Mouse (Mus musculus) limb, embryonic 11.5 days (tissue): Measurements from ENCODE around the gene Gm44511. TPM values are rescaled to one million over a fixed set of nuclear protein-coding genes. Genes with fewer than 3 reads are reported as not detected.
A peak's percentile ranks its signal among the peaks of the same experiment; 100 is the strongest.
"Not testable (repeated sequence)": the region's sequence is repeated elsewhere in the genome, so short reads cannot be mapped to it uniquely, and the experiment has no call there.

Source experiments
- ATAC-seq: fragments of 200-750 bp; cut with Nextera tagmentation; 2 replicates; pipeline ENCODE4 v1.8.0; 2017; ENCODE audit warnings: low read depth; ENCODE audit not compliant: insufficient number of reproducible peaks, low FRiP score, low TSS enrichment
- DNase-seq: peaks from one replicate; pipeline ENCODE4 v3.0.0-alpha.2; 2015; ENCODE audit warnings: low spot score
- H3K27ac ChIP-seq: fragments of 300-500 bp; sonication (generic); replicated peaks from 2 replicates; pipeline ENCODE4 v1.5.1; 2014; ENCODE audit warnings: low read depth, mild to moderate bottlenecking, low read length
- H3K27me3 ChIP-seq: fragments of 300-500 bp; sonication (generic); 2 replicates; pipeline ENCODE4 v1.6.1; 2014; ENCODE audit warnings: mild to moderate bottlenecking, low read length, mixed read lengths; ENCODE audit not compliant: control insufficient read depth, insufficient read depth
- H3K36me3 ChIP-seq: fragments of 300-500 bp; sonication (generic); 2 replicates; pipeline ENCODE4 v1.6.1; 2014; ENCODE audit warnings: mild to moderate bottlenecking, low read length, moderate library complexity, mixed read lengths; ENCODE audit not compliant: control insufficient read depth, insufficient read depth
- H3K4me1 ChIP-seq: fragments of 300-500 bp; sonication (generic); 2 replicates; pipeline ENCODE4 v1.6.1; 2014; ENCODE audit warnings: low read length, mixed read lengths; ENCODE audit not compliant: control insufficient read depth, insufficient read depth
- H3K4me2 ChIP-seq: fragments of 300-500 bp; sonication (generic); 2 replicates; pipeline ENCODE4 v1.6.1; 2014; ENCODE audit warnings: low read depth, mild to moderate bottlenecking, moderate library complexity; ENCODE audit not compliant: severe bottlenecking
- H3K4me3 ChIP-seq: fragments of 300-500 bp; sonication (generic); 2 replicates; pipeline ENCODE4 v1.5.1; 2014; ENCODE audit warnings: low read depth, low read length
- H3K9ac ChIP-seq: fragments of 300-500 bp; sonication (generic); 2 replicates; pipeline ENCODE4 v1.6.1; 2014; ENCODE audit warnings: mild to moderate bottlenecking, low read length
- H3K9me3 ChIP-seq: fragments of 300-500 bp; sonication (generic); 2 replicates; pipeline ENCODE4 v1.6.1; 2016; ENCODE audit warnings: low read length; ENCODE audit not compliant: control insufficient read depth
- WGBS: fragments of 180-500 bp; shearing (Covaris S2); extraction: QIAGEN DNeasy Blood & Tissue Kit; methylation state at CpG from one replicate; pipeline ENCODE4 v1.1.7; 2014; 5-methylcytosine and 5-hydroxymethylcytosine counted together
- polyA plus RNA-seq: library from polyadenylated mRNA; unstranded; fragments of >200 nt; fragmentation: Nextera tagmentation; extraction: Ambion mirVana; gene quantifications from 2 replicates; pipeline ENCODE4 v1.2.1, GENCODE M21; 2014

Gm44511 gene
- polyA plus RNA-seq, 1 experiment from 2014 or later = not detected

DNA sequence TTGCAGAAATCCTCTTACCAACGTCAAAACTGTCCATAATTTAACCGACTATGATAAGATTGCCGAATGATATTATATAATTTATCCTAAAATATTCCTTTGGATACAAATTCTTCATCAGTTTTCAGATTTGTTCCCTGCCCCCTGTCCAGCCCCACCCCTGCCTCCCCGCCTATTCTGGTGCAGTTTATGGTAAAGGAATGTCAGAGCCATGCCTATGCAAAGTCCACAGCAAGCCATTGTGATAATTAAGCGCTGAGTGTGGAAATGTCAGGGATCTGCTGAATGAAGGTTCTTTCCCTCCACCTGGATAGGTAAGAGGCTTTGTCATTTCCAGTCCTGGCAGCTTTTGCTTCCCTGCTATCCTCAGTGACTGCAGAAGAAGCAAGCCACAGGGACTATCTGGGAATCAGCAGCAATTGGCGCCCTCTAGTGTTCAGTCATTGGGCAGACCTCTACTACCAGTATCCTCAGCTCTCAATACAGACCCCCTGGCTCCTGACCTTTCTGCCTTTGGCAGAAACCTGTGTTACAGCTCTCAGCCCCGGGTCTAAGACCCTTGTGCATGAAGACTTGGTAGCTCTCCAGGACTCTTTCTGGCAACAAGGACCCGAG lies 72.4 kb downstream of the Gm44511 start:
- 38% methylated on average over 8 of the region's 8 CpGs for WGBS
- not testable (repeated sequence) for H3K4me2 ChIP-seq, H3K4me3 ChIP-seq

DNA sequence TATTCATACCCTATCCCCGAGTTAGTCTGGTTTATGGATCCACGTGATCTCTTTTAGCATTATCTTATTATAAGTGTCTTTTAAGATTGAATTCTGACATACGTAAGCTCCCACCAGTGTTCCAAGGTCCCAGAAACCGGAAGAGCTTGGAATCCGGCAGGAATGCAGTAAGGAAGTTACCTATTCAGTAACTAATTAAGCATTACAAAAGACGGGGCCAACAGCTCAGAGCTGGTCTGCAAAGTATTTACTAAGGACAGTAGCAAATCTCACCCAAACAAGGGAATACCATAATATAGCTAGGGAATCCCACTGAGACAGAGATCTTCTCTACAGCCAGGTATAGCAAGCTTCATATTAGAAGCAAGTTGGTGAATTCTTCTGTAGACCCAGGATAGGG lies 79.1 kb downstream of the Gm44511 start:
- H3K4me2 ChIP-seq, H3K9ac ChIP-seq, H3K27me3 ChIP-seq, DNase-seq, H3K36me3 ChIP-seq, ATAC-seq, H3K4me1 ChIP-seq, H3K27ac ChIP-seq, H3K4me3 ChIP-seq, H3K9me3 ChIP-seq: not testable (repeated sequence)
- 79% methylated on average over 6 of the region's 6 CpGs for WGBS

More for the DNA sequence above, 72.4 kb downstream of the Gm44511 start:
- not testable (repeated sequence) for H3K27me3 ChIP-seq, H3K36me3 ChIP-seq, H3K9me3 ChIP-seq, H3K9ac ChIP-seq, H3K27ac ChIP-seq, H3K4me1 ChIP-seq
- peak; percentile 92 for ATAC-seq
- DNase-seq = peak; percentile 79

DNA sequence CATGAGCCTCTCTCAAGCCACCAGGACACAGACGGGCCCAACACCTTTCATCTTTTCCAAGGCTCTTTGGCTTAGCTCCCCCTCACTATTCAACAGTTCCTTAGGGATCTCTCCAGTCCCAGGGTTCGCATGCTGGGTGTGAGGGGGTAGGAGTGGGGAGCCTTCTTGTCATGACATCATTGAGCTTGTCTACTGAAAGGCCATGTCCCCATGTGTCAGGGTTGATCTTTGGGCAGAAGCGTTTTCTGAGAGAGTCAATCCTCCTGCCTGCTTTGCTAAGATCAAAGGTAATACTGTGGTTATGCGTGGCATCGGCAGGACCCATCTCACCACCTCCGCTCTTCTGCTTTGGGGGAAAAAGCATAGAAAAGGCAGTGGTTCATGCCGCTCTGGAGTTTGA lies 88.7 kb downstream of the Gm44511 start:
- no peak overlapping the region for H3K27ac ChIP-seq
- no peaks in the 10 kb centered on the region for H3K9me3 ChIP-seq
- no peaks in the 10 kb centered on the region for H3K4me1 ChIP-seq
- H3K4me2 ChIP-seq = no peak overlapping the region
- H3K27me3 ChIP-seq = no peaks in the 10 kb centered on the region
- DNase-seq (no peak), ATAC-seq (no peak)
- no peak overlapping the region for H3K4me3 ChIP-seq
- no peaks in the 10 kb centered on the region for H3K36me3 ChIP-seq
- 85% methylated on average over 7 of the region's 7 CpGs for WGBS
- no peak overlapping the region for H3K9ac ChIP-seq

DNA sequence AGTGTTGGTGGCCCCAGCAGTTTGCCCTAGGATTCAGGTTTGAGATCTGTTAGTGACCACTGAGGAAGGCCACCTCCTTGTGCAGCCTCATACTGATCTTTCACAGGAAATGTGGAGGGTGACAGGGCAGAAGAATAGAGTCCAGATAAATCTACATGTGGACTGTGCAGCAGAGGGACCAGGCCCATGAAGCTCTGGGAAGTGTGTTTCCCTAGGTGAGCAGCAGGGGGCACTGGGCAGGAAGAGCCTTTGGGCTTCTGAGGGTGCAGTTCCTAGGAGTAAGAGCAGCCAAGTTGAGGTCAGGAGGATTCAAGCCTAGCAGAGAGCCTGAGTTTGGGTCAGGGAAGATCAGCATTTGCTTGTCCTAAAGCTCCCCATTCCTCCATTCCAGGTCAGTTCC lies 90.0 kb downstream of the Gm44511 start:
- DNase-seq (no peak), ATAC-seq (0 out of 2 replicates have a peak, but pooled peaks have one; percentile 7)
- Histone ChIP-seq H3K36me3 (no peaks in the 10 kb centered on the region), H3K4me3 (no peak overlapping the region), H3K9ac (no peak overlapping the region), H3K27me3 (no peaks in the 10 kb centered on the region), H3K9me3 (no peaks in the 10 kb centered on the region), H3K4me2 (no peak overlapping the region), H3K4me1 (no peaks in the 10 kb centered on the region), H3K27ac (no peak overlapping the region)

DNA sequence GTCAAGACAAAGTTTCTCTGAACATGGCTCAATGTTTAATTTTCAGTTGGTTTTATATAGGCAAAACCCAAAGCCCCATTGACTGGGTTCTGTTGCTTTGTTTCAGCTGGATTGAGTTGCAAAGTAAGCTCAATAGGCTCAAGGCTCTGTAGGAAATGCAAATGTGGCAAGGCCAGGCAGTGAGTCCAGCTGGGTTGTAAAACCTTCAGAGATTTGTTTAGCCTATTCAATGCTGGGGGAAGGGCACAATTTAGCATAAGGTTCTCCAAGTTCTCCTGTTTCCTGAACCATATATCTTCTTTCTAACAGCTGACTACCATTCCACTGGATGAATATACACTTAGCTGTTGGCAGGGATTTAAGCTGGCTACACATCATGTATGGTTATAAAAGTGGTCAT lies 91.2 kb downstream of the Gm44511 start:
- H3K27ac ChIP-seq = no peak overlapping the region
- ATAC-seq (no peak; the same call in 1 of the 2 replicates), DNase-seq (no peak)
- no peak overlapping the region for H3K4me3 ChIP-seq
- H3K4me2 ChIP-seq = no peak overlapping the region
- no peaks in the 10 kb centered on the region for H3K36me3 ChIP-seq
- H3K4me1 ChIP-seq = no peaks in the 10 kb centered on the region
- no peaks in the 10 kb centered on the region for H3K9me3 ChIP-seq
- H3K9ac ChIP-seq = no peak overlapping the region
- no peaks in the 10 kb centered on the region for H3K27me3 ChIP-seq

DNA sequence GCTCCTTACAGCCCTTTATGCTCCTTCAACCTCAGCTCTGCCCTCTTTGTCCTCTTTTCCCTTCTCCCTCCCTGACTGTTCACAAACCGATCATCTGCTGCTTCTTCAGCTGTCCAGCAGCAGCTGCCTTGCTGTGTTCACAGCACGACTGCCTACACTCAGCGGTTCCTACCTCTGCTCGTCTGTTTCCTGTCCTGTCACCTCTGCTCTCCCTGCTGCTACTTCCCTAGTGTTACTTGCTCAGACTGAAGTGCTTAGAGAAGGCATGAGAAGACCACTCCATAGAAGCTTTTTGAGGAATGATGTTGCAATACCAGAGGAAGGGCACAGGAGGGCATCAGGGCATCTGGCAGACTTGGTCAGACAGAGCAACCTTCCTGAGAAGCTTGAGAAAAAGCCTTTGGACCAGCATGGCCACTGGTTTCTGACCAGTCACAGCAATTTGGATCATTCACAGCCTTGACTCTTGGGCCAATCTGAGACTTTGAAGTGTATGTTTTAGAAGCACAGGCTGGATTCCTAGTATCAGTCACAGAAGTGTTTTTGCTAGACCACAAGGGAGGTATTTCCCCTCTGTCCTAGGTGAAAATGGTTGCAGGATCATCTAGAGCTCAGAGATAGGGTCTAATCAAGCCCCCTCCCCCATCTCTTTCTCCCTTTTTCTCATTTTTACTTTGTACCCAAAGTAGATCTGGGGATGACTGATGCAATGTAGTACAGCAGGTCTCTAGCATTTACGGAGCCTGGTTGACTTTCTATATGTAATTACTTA lies 92.0 kb downstream of the Gm44511 start:
- WGBS = 70% methylated on average over 5 of the region's 5 CpGs

DNA sequence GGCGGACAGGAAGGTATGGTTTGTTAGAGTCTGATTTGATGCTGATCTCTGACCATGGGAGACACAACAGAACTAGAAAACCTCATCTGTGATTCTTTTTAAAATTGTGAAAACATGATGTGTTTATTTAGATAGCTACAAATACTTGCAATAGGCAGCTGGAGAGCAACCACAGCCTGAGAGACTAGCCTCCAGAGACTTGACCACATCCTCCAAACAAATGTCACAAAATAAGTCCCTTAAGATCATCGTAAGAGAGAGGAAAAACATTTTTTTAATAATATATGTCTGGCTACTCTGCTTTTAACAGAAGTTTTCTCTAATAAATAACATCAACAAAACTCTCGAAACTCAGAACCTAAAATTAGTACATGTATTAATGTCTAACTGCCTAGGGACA lies 94.1 kb downstream of the Gm44511 start:
- Histone ChIP-seq H3K27ac (no peak overlapping the region), H3K4me2 (no peak overlapping the region), H3K27me3 (no peaks in the 10 kb centered on the region), H3K9ac (no peak overlapping the region), H3K4me3 (no peak overlapping the region), H3K9me3 (no peaks in the 10 kb centered on the region), H3K4me1 (no peaks in the 10 kb centered on the region), H3K36me3 (no peaks in the 10 kb centered on the region)
- ATAC-seq (no peak), DNase-seq (no peak)
- 83% methylated on average over 3 of the region's 3 CpGs for WGBS

More for the DNA sequence above, 92.0 kb downstream of the Gm44511 start:
- Histone ChIP-seq H3K27me3 (no peaks in the 10 kb centered on the region), H3K4me2 (no peak overlapping the region), H3K9ac (no peak overlapping the region), H3K27ac (no peak overlapping the region), H3K9me3 (no peaks in the 10 kb centered on the region), H3K36me3 (no peaks in the 10 kb centered on the region), H3K4me3 (no peak overlapping the region), H3K4me1 (no peaks in the 10 kb centered on the region)
- DNase-seq = no peak
- ATAC-seq = no peak
